Mouse (Mus musculus) large intestine, adult 2 months (tissue): ENCODE results near the gene Gm14440. TPM values are rescaled to one million over a fixed set of nuclear protein-coding genes. Genes with fewer than 3 reads are reported as not detected.
"Not testable (repeated sequence)": the region's sequence is repeated elsewhere in the genome, so short reads cannot be mapped to it uniquely, and the experiment has no call there.

ENCODE experiments used
- DNase-seq: peaks from one replicate; pipeline ENCODE4 v3.0.0-alpha.2; 2012; ENCODE audit warnings: low read depth, low spot score
- WGBS: fragments of 180-500 bp; shearing (Covaris S2); methylation state at CpG from one replicate; pipeline ENCODE4 v1.1.7; 2018; 5-methylcytosine and 5-hydroxymethylcytosine counted together
- polyA plus RNA-seq: library from polyadenylated mRNA; depleted of rRNA; stranded (reverse); fragments of >200 nt; gene quantifications from 2 replicates; pipeline ENCODE4 v1.2.3, GENCODE M21; 2012; rRNA removed

The Gm14440 gene
- not detected in 2 replicates for polyA plus RNA-seq

- not testable (repeated sequence) for DNase-seq
- WGBS, result no CpG with 5 or more reads among the region's 6 CpGs
Measured at GRCm38 (mm10) chr2:175274825-175275224, at the start of gene Gm14440. Gm14440 (plus strand) TSS chr2:175275125.

Other genes with a start within 250 kb of the Gm14440 start
- not detected in 2 replicates for gene Gm14393, start 207.3 kb upstream of the Gm14440 start, polyA plus RNA-seq
- 0.17 and 0.52 TPM in 2 replicates for gene Gm14399, start 133.1 kb upstream of the Gm14440 start, polyA plus RNA-seq
- gene Gm14443, start 99.3 kb upstream of the Gm14440 start, polyA plus RNA-seq, result 0.02 and 0.05 TPM in 2 replicates
- 1.7 and 5.4 TPM in 2 replicates for gene Gm14391, start 68.2 kb upstream of the Gm14440 start, polyA plus RNA-seq
- gene Gm4631, start 63.1 kb downstream of the Gm14440 start, polyA plus RNA-seq, result 1.5 and 1.6 TPM in 2 replicates
- 0.33 and 1.1 TPM in 2 replicates for gene Zfp968, start 97.3 kb downstream of the Gm14440 start, polyA plus RNA-seq
- 2.5 and 3.7 TPM in 2 replicates for gene Gm4724, start 160.7 kb downstream of the Gm14440 start, polyA plus RNA-seq
- 0.26 and 0.43 TPM in 2 replicates for gene Zfp965, start 194.9 kb downstream of the Gm14440 start, polyA plus RNA-seq